Mouse (Mus musculus) heart, embryonic 15.5 days (tissue): ENCODE measurements around the gene Acacb. TPM values are rescaled to one million over a fixed set of nuclear protein-coding genes. Genes with fewer than 3 reads are reported as not detected.

ENCODE experiments used
- ATAC-seq: fragments of 200-750 bp; cut with Nextera tagmentation; replicated peaks from 2 replicates; pipeline ENCODE4 v1.8.0; 2017; ENCODE audit warnings: low read depth, moderate TSS enrichment; ENCODE audit not compliant: insufficient number of reproducible peaks, insufficient read depth, low FRiP score
- H3K27ac ChIP-seq: fragments of 300-500 bp; sonication (generic); 2 replicates; pipeline ENCODE4 v1.5.1; 2015; ENCODE audit warnings: mild to moderate bottlenecking, inconsistent platforms
- H3K27me3 ChIP-seq: fragments of 300-500 bp; sonication (generic); 2 replicates; pipeline ENCODE4 v1.6.1; 2015; ENCODE audit warnings: inconsistent platforms
- H3K36me3 ChIP-seq: fragments of 300-500 bp; sonication (generic); 2 replicates; pipeline ENCODE4 v1.6.1; 2015; ENCODE audit warnings: mild to moderate bottlenecking, inconsistent platforms
- H3K4me1 ChIP-seq: fragments of 300-500 bp; sonication (generic); replicated peaks from 2 replicates; pipeline ENCODE4 v1.6.1; 2015; ENCODE audit warnings: inconsistent platforms
- H3K4me2 ChIP-seq: fragments of 300-500 bp; sonication (generic); 2 replicates; pipeline ENCODE4 v1.6.1; 2015; ENCODE audit warnings: inconsistent platforms, mild to moderate bottlenecking, moderate library complexity
- H3K4me3 ChIP-seq: fragments of 300-500 bp; sonication (generic); 2 replicates; pipeline ENCODE4 v1.5.1; 2015; ENCODE audit warnings: mild to moderate bottlenecking, inconsistent platforms
- H3K9ac ChIP-seq: fragments of 300-500 bp; sonication (generic); 2 replicates; pipeline ENCODE4 v1.6.1; 2015; ENCODE audit warnings: mild to moderate bottlenecking, inconsistent platforms
- H3K9me3 ChIP-seq: fragments of 300-500 bp; sonication (generic); replicated peaks from 2 replicates; pipeline ENCODE4 v1.6.1; 2016; ENCODE audit warnings: inconsistent platforms
- WGBS: fragments of 180-500 bp; shearing (Covaris S2); methylation state at CpG from one replicate; pipeline ENCODE4 v1.1.7; 2015; ENCODE audit warnings: mixed read lengths; 5-methylcytosine and 5-hydroxymethylcytosine counted together
- polyA plus RNA-seq: library from polyadenylated mRNA; unstranded; fragments of >200 nt; fragmentation: Nextera tagmentation; extraction: Ambion mirVana; gene quantifications from 2 replicates; pipeline ENCODE4 v1.2.1, GENCODE M21; 2015

Gene Acacb
- polyA plus RNA-seq, 1 experiment from 2014 or later, result 11.3 TPM

DNA sequence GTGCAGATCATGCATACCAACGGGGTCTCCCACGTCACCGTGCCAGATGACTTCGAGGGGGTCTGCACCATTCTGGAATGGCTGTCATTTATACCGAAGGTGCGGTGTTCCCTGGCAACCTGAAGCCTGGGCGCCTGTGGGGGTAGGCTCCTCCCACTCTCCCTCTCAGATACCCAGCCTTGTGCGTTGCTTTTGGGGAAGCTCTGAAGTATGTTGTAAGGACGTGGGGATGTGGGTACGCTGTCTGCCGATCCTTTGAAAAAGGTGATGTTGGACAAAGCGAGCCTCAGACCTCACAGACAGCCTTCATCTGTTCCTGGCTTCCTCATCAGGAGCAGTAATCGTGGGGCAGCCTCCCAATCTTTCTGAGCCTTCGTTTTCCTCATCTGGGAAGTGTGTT lies 93.4 kb downstream of the Acacb start:
- H3K27ac ChIP-seq, result no peak overlapping the region
- no peak overlapping the region for H3K4me2 ChIP-seq
- H3K9ac ChIP-seq, result no peak overlapping the region
- ATAC-seq, result no peak
- H3K4me3 ChIP-seq, result no peak overlapping the region
- no peaks in the 10 kb centered on the region for H3K4me1 ChIP-seq
- no peaks in the 10 kb centered on the region for H3K9me3 ChIP-seq
- H3K36me3 ChIP-seq, result peaks cover 25% of the 10 kb centered on the region
- H3K27me3 ChIP-seq, result no peaks in the 10 kb centered on the region
- WGBS, result 54% methylated on average over 14 of the region's 14 CpGs

GRCm38 (mm10) chr5:114246465-114246864 lies 100.1 kb downstream of the Acacb start:
- no peak for ATAC-seq
- no peaks in the 10 kb centered on the region for H3K4me1 ChIP-seq
- H3K27ac ChIP-seq, result no peak overlapping the region
- H3K4me2 ChIP-seq, result no peak overlapping the region
- H3K4me3 ChIP-seq, result no peak overlapping the region
- no peak overlapping the region for H3K9ac ChIP-seq
- H3K36me3 ChIP-seq, result peaks cover 57% of the 10 kb centered on the region
- 74% methylated on average over 7 of the region's 7 CpGs for WGBS
- H3K9me3 ChIP-seq, result no peaks in the 10 kb centered on the region
- H3K27me3 ChIP-seq, result no peaks in the 10 kb centered on the region

DNA sequence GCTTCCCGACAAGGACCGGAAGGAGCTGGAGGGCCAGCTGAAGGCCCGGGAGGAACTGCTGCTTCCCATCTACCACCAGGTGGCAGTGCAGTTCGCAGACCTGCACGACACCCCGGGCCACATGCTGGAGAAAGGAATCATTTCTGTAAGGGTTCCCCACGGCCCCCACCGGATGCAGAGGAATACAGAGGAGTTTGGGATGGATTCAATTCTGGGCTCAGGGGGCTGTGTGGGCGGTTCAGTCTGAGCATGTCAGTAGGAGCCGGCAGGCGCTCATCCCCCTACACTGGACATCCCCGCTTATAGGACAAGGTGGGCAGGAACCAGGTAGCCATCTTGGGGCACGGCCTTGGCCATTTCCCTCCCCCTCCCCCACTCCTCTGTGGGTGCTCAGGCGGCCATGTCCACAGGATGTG lies 101.8 kb downstream of the Acacb start:
- Histone ChIP-seq H3K9ac (no peak overlapping the region), H3K4me1 (no peaks in the 10 kb centered on the region), H3K27ac (no peak overlapping the region), H3K27me3 (no peaks in the 10 kb centered on the region), H3K4me3 (no peak overlapping the region), H3K4me2 (no peak overlapping the region), H3K9me3 (no peaks in the 10 kb centered on the region), H3K36me3 (peaks cover 44% of the 10 kb centered on the region)
- WGBS, result 19% methylated on average over 14 of the region's 14 CpGs
- 0 out of 2 replicates have a peak, but pooled peaks have one; percentile 29 for ATAC-seq

DNA sequence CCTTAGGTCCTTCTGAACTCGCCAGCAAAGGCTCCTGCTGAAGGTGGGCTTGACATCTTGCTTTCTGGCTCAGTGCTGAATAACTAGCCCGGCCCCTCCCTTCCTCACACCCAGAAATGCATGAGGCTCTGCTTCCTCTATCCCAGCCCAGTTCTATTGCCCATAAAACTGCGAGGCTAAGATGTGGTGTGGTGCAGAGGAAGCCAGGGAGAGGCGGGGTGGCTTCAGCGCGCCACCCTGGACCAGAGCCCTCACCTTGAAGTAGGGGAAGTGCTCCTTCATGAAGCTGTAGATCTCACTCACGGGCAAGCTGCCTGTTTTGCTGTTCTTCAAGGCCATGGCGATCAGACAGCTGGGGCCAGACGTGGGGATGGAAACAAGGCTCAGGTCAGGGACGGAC lies 113.2 kb downstream of the Acacb start:
- no peak for ATAC-seq
- H3K4me1 ChIP-seq, result no peaks in the 10 kb centered on the region
- H3K9me3 ChIP-seq, result no peaks in the 10 kb centered on the region
- H3K27me3 ChIP-seq, result 0 out of 2 replicates have a peak, but pooled peaks cover 6% of the 10 kb centered on the region
- no peak overlapping the region for H3K9ac ChIP-seq
- no peak overlapping the region for H3K27ac ChIP-seq
- H3K4me2 ChIP-seq, result no peak overlapping the region
- no peaks in the 10 kb centered on the region for H3K36me3 ChIP-seq
- 63% methylated on average over 10 of the region's 10 CpGs for WGBS
- no peak overlapping the region for H3K4me3 ChIP-seq

GRCm38 (mm10) chr5:114261494-114261893 lies 115.2 kb downstream of the Acacb start:
- H3K27me3 ChIP-seq, result peaks cover 10% of the 10 kb centered on the region; the same call in 1 of the 2 replicates
- no peak for ATAC-seq

DNA sequence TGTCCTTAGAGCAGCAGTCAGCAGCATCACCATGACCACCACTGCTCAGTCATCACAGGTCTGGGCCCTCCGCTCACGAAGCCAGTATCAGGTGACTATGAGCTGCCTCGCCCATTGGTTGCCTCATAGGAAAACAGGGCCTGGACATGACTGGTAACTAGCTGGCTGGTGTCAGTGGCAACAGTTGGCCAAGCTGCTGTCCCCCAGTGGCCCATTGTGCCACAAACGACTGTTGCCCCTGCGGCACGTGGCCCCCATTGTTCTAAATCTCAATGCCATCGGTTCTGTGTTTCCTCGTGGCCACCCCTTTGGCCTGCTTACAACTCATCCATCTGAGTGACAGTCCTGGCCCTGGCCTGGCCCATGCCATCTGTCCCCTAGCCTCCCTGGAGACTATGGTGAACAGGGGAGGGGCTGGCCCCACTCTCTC lies 117.7 kb downstream of the Acacb start:
- no peak for ATAC-seq
- Histone ChIP-seq H3K9me3 (no peaks in the 10 kb centered on the region), H3K27ac (no peak overlapping the region), H3K36me3 (no peaks in the 10 kb centered on the region), H3K9ac (no peak overlapping the region), H3K4me1 (no peaks in the 10 kb centered on the region), H3K4me3 (no peak overlapping the region), H3K4me2 (no peak overlapping the region), H3K27me3 (peaks cover 35% of the 10 kb centered on the region)
- 78% methylated on average over 8 of the region's 8 CpGs for WGBS

More at GRCm38 (mm10) chr5:114261494-114261893, 115.2 kb downstream of the Acacb start:
- Histone ChIP-seq H3K9me3 (no peaks in the 10 kb centered on the region), H3K4me2 (no peak overlapping the region), H3K36me3 (no peaks in the 10 kb centered on the region), H3K27ac (no peak overlapping the region), H3K4me3 (no peak overlapping the region), H3K9ac (no peak overlapping the region), H3K4me1 (no peaks in the 10 kb centered on the region)

GRCm38 (mm10) chr5:114264791-114265190 lies 118.5 kb downstream of the Acacb start:
- no peak for ATAC-seq
- no peaks in the 10 kb centered on the region for H3K9me3 ChIP-seq

GRCm38 (mm10) chr5:114268646-114269045 lies 122.3 kb downstream of the Acacb start:
- peaks cover 6% of the 10 kb centered on the region for H3K4me1 ChIP-seq
- ATAC-seq, result no peak
- no peak overlapping the region for H3K4me2 ChIP-seq
- H3K4me3 ChIP-seq, result no peak overlapping the region
- WGBS, result 40% methylated on average over 7 of the region's 7 CpGs
- H3K27me3 ChIP-seq, result peaks cover 81% of the 10 kb centered on the region
- H3K27ac ChIP-seq, result no peak overlapping the region
- no peaks in the 10 kb centered on the region for H3K9me3 ChIP-seq
- no peak overlapping the region for H3K9ac ChIP-seq
- no peaks in the 10 kb centered on the region for H3K36me3 ChIP-seq

More at GRCm38 (mm10) chr5:114264791-114265190, 118.5 kb downstream of the Acacb start:
- Histone ChIP-seq H3K4me1 (no peaks in the 10 kb centered on the region), H3K4me3 (no peak overlapping the region), H3K4me2 (no peak overlapping the region), H3K36me3 (no peaks in the 10 kb centered on the region), H3K27me3 (peaks cover 43% of the 10 kb centered on the region), H3K27ac (no peak overlapping the region), H3K9ac (no peak overlapping the region)
- 83% methylated on average over 8 of the region's 8 CpGs for WGBS

GRCm38 (mm10) chr5:114269499-114269898 lies 123.2 kb downstream of the Acacb start:
- H3K27ac ChIP-seq, result no peak overlapping the region
- H3K9ac ChIP-seq, result no peak overlapping the region
- no peaks in the 10 kb centered on the region for H3K9me3 ChIP-seq
- H3K36me3 ChIP-seq, result no peaks in the 10 kb centered on the region
- H3K4me1 ChIP-seq, result peaks cover 12% of the 10 kb centered on the region
- ATAC-seq, result no peak
- peaks cover 90% of the 10 kb centered on the region for H3K27me3 ChIP-seq
- H3K4me3 ChIP-seq, result no peak overlapping the region
- WGBS, result 57% methylated on average over 7 of the region's 7 CpGs
- no peak overlapping the region for H3K4me2 ChIP-seq

DNA sequence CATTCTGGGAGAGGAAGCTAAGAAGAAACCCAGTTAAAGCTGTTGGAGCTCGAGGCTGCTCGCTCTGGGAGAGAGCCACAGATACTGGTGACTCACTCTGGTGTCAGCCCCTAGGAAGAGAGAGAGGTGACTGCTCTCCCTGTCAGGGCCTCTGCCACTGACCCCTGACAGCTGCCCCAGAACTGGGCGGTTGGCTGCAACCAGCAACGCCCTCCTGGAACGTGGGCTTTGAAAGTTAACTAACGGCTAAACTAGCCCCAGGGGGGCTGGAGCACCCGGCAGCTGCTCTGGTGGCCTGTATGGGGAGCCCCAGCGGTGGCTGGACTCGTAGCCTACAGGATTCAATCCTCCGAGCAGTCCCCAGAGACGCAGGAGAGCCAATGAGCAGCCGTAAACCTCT lies 123.6 kb downstream of the Acacb start:
- Histone ChIP-seq H3K4me2 (no peak overlapping the region), H3K27me3 (peaks cover 94% of the 10 kb centered on the region), H3K36me3 (no peaks in the 10 kb centered on the region), H3K9ac (no peak overlapping the region), H3K4me1 (peaks cover 12% of the 10 kb centered on the region), H3K27ac (no peak overlapping the region), H3K4me3 (no peak overlapping the region), H3K9me3 (no peaks in the 10 kb centered on the region)
- ATAC-seq, result no peak
- 25% methylated on average over 12 of the region's 12 CpGs for WGBS

- peak within 1 kb of the TSS; percentile 60 for H3K4me2 ChIP-seq
- peaks cover 12% of the 10 kb centered on the region for H3K4me1 ChIP-seq
- H3K4me3 ChIP-seq, result peak within 1 kb of the TSS; percentile 40
- no peaks in the 10 kb centered on the region for H3K9me3 ChIP-seq
- H3K9ac ChIP-seq, result no peak within 1 kb of the TSS
- no peaks in the 10 kb centered on the region for H3K36me3 ChIP-seq
- no peak for ATAC-seq
- peaks cover 97% of the 10 kb centered on the region for H3K27me3 ChIP-seq
- H3K27ac ChIP-seq, result no peak within 1 kb of the TSS
- under 1% methylated on average over 53 of the region's 56 CpGs for WGBS
These were observed 127.5 kb downstream of the Acacb start, which contains the start of gene Foxn4 for GRCm38 (mm10) chr5:114273693-114274402. Foxn4 (minus strand) TSS chr5:114273807.

GRCm38 (mm10) chr5:114275339-114275738 lies 129.0 kb downstream of the Acacb start:
- WGBS, result 29% methylated on average over 8 of the region's 8 CpGs
- no peak for ATAC-seq
- Histone ChIP-seq H3K27ac (no peak overlapping the region), H3K36me3 (no peaks in the 10 kb centered on the region), H3K27me3 (peaks cover 92% of the 10 kb centered on the region), H3K4me1 (peaks cover 12% of the 10 kb centered on the region), H3K4me3 (no peak overlapping the region), H3K9ac (no peak overlapping the region), H3K9me3 (no peaks in the 10 kb centered on the region), H3K4me2 (no peak overlapping the region)
